Mouse (Mus musculus) E14TG2a.4 (cell line): ENCODE measurements around the gene Erbb4.

Experiments
- CTCF ChIP-seq: conservative IDR thresholded peaks from 2 replicates; pipeline ENCODE4 v1.5.1; 2014; ENCODE audit warnings: low read length
- NANOG ChIP-seq: IDR thresholded peaks from 2 replicates; pipeline ENCODE4 v1.6.1; 2014; ENCODE audit warnings: borderline replicate concordance, low read length, mixed read lengths
- POU5F1 ChIP-seq: IDR thresholded peaks from 2 replicates; pipeline ENCODE4 v1.6.1; 2014; ENCODE audit warnings: low read length, borderline replicate concordance

- TF ChIP-seq CTCF: no peak
- TF ChIP-seq POU5F1: no peak
- TF ChIP-seq NANOG: no peak
Measured at GRCm38 (mm10) chr1:68780653-68781052, 327.2 kb downstream of the Erbb4 start.
